Mouse (Mus musculus) layer of hippocampus, adult 18-20 months (tissue): ENCODE measurements at regions not wholly inside any gene's neighbourhood (a gene's known extent, or its start where the extent isn't known, plus 50 kb on each side); places are given as distances from the start of the nearest gene placed in this dataset.

Experiments
- DNase-seq, 2 experiments: peaks; one replicate each; pipeline ENCODE4 v3.0.0; 2022; ENCODE audit warnings: low spot score in 2 of 2

GRCm38 (mm10) chr5:97533733-97534132 is 76.9 kb upstream of the Gk2 start:
- DNase-seq = no peak

DNA sequence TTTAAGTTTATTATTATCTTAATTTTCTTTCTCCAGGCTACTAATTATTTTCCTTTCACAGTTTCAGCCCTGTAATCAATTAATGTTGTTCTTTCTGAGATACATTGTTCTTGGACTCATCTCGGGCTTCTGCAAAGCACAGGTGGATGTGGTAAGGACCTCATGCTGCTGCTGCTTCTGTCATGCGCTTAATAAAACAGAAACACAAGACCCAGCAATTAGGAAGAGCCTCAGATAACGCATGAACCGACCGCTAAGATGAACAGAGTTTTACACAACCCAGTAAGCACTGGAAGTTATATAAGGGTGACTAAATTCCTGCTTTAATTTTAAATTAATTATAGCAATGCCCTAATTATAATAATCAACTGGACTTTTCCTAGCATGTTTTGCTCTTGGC is 70.7 kb upstream of the Gk2 start:
- no peak for DNase-seq
